Mouse (Mus musculus) fat pad, adult 2 months (tissue): ENCODE data around the gene Tspan13.

ENCODE experiments used
- DNase-seq: peaks from one replicate; pipeline ENCODE4 v3.0.0-alpha.2; 2011; ENCODE audit warnings: low read depth, low spot score; ENCODE audit errors: extremely low read depth

Tspan13 gene

GRCm38 (mm10) chr12:36032419-36032818 is 9.9 kb downstream of the Tspan13 start:
- DNase-seq: no peak

DNA sequence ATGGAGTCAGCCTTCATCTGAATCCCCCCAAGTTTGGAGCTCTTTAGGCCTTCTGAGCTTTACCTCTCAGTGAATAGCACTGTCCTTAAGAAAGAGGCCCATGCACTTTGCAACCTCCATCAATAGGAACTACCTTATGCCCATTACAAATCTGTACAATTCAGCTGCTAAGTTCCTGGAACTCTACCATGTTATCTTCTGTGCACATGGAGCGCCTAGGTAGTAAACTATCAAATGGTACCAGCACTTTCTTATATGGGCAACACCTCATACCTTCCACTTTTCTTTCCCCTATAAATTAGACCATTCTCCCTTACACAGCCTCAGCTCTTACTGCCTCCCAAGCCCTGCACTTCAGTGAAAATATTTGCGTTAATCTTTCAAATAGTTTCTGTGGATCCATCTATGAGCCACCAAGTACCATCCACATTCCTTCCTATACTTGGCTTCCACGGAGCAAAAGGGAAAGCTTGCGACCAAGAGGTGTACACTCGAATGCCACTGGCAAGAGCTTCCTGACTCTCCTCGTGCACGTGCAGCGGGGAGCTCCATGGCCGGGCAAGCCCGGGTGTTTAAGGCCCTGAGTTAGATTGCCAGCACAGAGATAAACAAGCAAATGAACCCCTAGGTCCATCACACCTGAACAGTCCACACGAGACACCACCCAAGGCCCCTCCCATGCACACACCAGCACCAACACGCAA is 11.5 kb downstream of the Tspan13 start:
- no peak for DNase-seq

GRCm38 (mm10) chr12:36029687-36030086 is 12.6 kb downstream of the Tspan13 start:
- no peak for DNase-seq

DNA sequence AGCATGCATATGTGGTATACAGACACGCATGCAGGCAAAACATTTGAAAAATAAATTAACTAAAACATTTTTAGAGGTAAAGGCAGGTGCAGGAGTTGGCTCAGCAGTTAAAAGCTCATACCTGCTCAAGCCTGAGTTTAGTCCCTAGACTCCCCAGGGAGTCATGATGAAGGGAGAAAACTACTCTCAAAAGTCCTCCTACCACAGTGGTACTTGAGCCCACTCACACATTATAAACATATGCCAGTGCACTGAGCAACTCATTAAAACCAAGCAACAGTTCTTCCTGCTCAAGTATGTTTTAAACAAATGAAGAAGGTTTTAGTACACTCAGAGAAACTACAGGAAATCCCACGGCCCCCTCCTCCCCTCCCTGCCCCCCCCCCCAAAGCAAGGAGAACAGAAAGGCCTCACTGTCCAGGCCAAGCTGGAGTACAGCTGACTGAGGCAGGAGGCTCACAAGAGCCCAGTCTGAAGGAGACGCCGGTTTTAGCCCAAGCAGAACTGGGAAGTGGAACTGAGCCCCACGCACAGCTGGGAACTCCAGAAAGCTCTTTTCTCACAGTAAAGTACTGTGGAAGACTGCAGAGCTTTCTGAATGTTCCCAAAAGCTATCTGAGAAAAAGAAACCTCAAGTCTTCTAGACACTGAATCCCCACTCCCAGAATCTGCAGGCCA is 13.2 kb downstream of the Tspan13 start:
- no peak for DNase-seq

DNA sequence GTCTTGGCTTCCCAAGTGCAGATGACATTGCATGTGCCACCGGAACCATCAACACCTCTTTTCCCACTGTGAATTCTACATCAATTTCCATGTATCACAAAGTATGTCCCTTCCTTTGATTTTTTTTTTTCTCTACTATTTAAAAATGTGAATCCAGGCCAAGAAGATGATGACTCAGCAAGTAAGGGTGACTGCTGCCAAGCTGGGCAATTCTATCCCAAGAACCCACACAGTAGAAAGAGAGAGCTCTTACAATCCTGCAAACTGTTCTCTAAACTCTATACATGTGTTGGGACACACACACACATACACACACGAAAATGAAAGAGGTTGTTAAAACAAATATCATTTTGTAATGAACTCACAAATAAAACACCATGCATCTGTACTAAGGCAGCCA is 15.1 kb downstream of the Tspan13 start:
- DNase-seq: no peak

DNA sequence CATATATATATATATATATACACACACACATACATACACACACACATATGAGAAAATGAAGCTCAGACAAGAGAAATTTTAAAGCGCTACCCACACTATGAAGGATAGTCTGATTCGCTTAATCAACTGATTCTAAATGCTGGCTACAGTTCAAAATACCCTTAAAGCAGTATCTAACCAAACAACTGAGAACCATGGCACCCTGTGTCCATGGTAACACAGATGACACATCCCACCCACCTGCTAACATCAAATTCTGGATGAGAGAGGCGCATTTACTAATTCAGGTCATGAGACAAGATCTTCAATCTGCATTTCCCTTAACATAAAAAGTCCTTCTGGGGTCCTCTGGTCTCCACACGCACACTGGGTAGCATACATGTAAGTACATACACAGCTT is 16.2 kb downstream of the Tspan13 start:
- DNase-seq: no peak

DNA sequence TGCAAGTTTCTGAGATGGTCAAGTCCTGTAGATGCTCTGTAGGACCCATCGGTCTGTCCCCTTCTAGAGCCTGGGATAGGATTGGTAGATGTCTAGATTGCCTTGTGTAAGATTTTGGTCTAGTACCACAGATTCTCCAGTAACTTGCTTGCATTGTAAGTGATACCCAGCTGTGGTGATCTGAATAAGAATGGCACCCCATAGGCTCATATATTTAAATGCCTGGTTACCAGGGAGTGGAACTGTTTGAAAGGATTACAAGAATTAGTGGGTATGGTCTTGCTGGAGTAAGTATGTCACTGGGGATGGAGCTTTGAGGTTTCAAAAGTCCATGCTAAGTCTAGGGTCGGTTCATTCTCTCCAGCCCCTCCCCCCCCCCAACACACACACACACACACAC is 21.6 kb downstream of the Tspan13 start:
- DNase-seq: no peak

- no peak for DNase-seq
These were observed 22.2 kb downstream of the Tspan13 start for GRCm38 (mm10) chr12:36020081-36020480.

DNA sequence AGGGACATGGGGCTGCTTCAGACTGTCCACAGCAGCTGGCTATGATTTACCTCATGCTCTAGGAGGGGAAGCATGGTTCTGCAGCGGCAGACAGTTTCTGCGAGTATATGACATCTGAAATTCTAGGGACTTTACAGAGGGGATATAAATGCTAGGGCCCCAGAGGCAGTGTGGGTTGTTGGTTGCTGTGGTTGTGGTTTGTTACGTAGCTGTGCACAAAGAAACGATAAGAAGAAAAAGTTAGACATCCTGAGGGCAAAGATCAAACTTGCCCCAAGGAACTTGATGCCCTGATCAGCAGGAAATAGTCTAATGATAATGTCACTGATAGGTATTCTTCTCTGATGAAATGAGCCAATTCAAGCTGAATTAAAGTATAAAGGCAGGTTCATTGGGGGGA is 22.7 kb downstream of the Tspan13 start:
- no peak for DNase-seq

DNA sequence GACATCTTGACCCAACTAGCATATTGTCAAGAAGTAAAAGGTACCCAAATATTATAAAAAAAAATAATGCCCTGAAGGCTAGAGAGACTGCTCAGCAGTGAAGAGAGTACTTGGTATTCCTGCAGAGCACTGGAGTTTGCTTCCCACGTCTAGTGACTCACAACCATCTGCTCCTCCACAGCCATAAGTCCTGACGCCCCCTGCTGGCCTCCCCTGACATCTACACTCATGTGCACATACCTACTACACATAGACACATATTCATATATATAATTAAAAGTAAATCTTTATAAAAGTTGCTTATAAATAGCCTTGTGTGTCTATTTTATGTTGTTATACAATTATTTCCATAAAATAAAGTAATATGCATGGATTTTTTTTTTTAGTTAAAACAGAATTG is 24.5 kb downstream of the Tspan13 start:
- no peak for DNase-seq

- DNase-seq: no peak
These were observed 28.9 kb downstream of the Tspan13 start for GRCm38 (mm10) chr12:36013216-36013910.

DNA sequence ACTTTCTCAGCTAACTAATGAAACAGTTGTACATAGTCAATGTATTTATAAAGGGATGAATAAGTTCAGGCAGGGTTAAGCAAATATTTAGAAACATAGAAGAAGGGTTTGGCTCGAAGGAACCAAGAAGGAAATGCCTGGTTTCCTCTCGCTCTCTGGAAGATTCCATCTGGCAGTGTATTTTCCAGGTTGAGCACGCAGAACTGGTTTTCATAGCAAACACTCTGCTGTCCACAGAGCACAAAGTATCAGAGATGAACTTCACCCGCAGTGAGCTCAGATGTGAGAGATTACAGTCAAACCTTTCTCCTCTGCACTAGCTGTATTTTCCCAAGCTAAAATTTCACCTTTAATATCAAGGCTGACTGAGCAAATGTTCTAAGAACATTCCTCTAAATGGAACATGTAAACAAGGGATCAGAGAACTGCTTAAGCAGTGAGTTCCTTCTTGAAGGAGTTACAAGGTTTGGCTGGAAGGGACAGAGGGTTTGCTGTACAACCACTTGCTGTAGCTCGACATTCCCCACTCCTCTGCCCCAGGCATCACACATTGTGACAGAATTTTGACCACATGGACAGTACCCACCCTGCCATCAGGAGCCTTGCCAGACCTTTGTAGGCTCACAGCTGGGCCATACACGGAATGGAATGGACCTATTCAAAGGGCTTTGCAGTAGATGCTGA is 33.8 kb downstream of the Tspan13 start:
- no peak for DNase-seq

- DNase-seq: no peak
These were observed 34.7 kb downstream of the Tspan13 start for GRCm38 (mm10) chr12:36007581-36007980.

DNA sequence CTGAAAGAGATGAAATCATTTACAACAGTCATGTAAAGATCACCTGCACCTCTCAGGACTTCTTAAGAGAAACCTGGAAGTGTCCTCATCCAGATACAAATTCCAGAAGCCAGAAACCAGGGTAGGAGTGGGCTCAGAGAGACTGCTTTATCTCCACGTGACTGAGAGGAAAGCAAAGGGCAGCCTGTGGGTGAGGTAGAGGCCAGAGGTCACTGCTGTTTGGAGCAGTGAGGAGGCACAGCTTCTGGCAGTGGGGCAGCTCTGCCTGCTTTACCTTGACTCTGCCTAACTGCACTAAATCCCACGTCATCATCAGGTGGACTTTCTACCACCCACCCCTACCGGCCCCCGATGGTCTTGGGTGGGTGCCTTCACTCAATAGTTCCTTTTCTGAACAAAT is 37.6 kb downstream of the Tspan13 start:
- DNase-seq: no peak

- DNase-seq: no peak
These were observed 46.5 kb downstream of the Tspan13 start for GRCm38 (mm10) chr12:35995799-35996198.

DNA sequence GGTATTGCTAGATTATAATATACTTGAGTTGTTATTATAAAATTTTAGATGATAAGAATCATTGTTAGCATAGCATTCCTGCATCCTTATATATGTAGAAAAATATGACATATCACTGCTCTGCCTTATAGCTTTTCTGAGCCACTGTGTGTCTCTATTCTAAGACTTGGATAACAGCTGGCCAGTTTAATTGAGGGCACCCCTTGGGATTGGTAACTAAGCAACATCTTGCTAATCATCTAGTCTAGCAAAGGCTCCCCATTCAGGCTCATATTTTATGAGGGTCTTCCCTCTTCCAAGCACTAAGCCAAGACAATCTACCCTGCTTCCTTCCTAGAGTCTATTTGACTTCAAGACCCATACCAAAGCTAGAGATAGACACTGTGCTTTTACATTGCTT is 48.2 kb downstream of the Tspan13 start:
- DNase-seq: no peak

GRCm38 (mm10) chr12:35993583-35993982 is 48.7 kb downstream of the Tspan13 start:
- DNase-seq: no peak

- DNase-seq: no peak
These were observed 49.6 kb downstream of the Tspan13 start, which contains the start of gene Agr2 for GRCm38 (mm10) chr12:35992711-35993110. TSS of gene Agr2 (plus strand) at chr12:35992907.

DNA sequence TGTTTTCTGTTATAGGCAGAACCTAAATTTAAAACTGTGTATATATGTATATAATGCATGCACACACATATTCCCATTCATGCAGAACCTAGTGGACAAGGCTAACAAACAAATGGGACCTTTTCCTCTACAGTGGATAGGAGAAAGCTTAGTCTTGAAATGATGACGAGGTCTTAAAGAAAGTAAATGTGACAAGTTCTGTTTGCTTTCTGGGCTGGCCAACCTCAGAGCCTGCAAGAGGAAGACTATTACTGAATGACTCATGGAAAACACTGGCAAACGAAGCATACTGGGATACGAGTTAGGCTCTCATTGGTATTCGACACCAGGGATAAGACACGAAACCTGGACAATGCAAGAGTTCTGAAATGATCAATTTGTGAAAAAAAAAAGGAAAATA is 57.6 kb downstream of the Tspan13 start:
- no peak for DNase-seq

DNA sequence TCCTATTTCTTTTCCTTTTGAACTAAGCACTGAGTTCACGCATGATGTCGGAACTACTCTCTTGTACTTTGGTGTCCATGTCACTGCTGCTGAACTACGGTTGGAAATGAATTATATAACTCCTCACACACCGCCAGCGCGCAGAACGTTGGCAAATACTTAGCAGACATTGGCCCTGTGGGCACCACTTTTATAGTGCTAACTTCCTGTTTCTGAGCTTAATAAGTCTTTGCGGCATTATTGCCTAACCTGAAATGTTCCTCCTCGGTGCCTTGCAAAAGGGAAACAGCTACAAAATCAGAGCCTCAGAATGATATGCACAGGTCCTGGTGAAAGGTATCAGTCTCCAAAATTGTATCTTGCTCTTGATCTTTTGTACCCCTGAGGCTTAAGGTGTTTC is 58.8 kb downstream of the Tspan13 start:
- peak; percentile 23 for DNase-seq

DNA sequence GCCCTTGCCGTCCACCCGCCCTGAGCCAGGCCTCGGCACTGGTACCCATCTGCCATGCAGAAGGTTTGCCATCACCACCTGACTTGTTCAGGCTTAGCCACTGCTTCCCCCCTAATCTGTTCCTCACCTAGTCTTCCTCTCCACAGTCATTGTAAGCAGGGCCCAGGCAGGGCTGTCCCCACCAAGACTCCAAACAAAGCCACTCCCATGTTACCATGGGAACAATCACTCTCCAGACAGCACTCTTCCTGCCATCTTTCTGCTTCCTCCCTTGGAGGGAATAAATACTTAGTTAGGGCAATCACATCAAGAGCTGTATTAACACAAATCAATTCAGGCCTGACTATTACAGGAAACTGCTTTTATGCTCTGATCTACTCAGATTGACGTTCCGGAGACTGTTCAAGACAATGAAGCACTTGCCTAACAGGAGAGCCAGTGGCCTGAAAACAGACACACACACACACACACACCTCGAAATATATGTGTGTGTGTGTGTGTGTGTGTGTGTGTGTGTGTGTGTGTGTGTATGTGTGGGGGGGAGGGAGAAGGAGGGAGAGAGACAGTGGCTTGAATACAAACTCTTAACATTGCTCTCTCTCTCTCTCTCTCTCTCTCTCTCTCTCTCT is 60.5 kb downstream of the Tspan13 start:
- no peak for DNase-seq
